Mouse (Mus musculus): ENCODE data around the gene Camta1. TPM values are rescaled to one million over a fixed set of nuclear protein-coding genes. Genes with fewer than 3 reads are reported as not detected.

Gene Camta1
- total RNA-seq, 4 experiments from 2014 or later: 236 to 299 (median 267) TPM

DNA sequence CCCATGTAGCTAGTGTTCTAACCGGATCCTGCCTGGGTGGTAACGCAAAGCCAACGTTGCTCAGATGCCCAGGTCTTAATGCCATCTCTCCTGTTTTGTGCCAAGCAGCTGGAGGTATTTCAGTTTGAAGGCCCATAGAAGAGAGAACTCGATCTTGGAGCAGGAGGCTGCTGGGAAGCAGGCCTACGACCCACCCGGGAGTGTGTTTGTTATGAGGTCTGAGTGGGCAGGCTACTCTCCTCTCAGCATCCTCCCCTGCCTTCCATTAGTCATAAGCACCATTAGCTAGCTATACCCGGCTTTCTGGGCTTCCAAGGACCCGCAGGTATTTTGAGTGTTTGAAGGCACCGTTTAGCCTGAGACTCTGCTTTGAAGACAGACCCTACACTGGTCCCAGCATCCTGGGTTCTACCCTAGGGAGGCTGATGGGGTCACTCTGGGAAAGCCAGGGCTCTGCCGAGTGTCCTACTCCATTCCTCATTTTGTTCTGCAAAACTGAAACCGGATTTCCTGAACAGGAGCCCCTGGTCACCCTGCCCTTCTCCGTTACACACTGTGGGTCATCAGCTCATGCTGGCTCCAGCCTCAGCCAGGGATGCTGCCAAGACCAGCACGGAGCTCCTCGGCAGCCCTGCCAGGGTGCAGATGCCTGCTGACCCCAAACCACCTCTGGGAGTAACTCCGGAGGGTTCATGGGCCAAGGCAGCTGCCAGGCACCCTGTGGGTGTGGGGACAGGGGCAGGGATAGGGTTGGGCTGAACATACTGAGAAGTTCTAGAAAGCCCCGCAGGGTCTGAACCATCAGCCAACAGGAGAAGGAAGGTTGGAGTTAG lies 731.7 kb downstream of the Camta1 start:
- no peak for DNase-seq (ENCODE audit: low spot score in 2 of 2)

DNA sequence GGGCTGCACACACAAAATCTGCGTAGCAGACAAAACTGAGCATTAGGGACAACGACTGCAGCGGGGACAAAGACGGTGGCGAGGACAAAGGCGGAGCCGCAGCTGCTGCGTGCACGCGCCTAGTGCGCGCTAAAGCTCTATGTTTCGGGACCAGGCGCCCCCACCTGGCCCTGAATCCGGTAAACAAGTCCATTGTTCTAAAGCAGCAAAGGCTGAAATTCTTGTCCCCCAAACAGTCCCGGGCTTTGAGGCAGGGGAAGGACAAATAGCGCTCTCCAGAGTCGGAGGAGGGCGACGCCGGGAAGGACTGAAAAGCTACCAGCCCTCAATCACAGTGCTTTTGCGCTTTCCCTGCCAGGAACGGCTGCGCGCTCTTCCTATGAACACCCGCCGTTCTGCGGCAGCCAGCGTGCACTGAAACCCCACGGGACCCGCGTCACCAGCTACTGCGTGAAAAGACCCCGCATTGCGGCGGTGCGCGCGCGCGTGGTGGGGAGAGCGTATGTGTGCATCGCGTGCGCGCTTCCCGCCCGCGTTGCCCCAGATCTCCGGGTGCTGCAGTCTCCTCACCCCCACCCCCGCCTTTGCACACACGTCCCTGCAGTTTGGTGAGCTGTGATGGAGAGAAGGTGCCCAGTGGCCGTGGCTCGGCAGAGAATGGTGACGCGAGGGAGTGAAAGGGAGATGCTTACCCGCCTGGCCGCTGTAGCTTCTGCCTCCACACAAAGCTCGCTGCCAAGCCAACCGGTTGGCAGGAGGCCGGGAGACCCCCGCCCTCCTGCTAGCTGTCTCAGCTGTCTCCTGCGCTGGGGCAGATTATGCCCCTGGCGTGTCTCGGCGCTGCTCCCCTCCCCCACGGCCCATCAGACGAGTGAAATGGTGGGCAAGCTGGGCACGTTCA lies 732.8 kb downstream of the Camta1 start:
- DNase-seq (ENCODE audit: low spot score in 2 of 2): peak; percentile 80 to 86

DNA sequence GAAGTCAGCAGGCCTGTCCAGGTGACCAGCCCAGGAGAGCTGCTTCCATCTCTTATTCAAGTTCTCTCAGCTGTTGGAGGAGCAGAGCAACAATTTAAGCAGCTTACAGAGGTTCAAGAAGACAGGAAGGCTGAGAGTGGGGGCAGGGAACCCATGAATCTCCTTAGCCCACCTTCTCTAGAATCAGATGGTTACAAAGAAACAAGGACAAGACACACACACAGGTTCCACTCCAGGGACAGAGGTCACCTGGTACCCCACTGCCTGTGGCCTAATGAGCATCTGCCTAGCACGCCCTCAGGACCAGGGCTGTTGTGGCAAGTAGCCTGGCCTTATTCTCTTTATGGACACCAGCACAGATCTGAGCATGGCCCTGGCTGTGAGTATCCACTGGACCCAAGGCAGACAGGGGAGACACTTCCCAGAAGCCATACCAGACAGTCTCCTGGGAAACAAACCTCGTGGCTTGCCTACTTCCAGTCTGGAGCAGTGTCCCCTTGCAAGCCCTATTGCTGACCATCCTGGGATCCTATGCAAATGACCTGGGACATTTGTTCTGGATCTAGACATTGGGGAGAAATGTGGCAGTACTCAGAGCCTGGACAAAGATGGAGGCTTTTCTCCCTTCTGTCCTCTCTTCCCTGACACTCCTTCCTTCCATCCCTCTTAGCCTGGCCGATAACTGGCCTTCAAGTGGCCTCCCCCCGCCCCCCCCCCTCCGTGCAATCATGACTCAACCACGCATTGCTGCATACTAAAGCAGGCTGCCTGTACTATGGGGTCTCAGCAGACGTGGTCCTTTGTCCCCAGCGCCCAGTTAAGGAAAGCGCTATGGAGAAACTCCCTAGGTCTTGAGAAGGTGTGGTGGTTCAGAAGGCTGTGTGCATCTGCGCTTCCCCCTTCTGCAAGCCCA lies 733.8 kb downstream of the Camta1 start:
- DNase-seq (ENCODE audit: low spot score in 2 of 2): no peak

DNA sequence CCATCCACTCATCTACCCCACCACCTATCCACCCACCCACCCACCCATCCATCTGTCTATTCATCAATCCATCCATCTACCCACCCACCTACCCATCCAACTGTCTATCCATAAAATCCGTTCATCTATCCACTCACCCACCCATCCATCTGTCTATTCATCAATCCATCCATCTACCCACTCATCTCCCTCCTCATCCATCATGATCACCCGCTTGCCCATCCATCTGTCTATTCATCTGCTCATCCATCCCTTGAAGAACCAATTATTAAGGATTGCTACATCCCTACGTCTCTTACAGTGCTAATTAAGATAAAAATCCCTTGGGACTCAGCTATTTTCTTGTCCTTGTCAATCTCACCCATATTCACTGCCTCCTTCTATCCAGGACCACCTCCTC lies 742.8 kb downstream of the Camta1 start:
- DNase-seq (ENCODE audit: low spot score in 2 of 2): peak in 1 of 2 experiments; percentile 65

DNA sequence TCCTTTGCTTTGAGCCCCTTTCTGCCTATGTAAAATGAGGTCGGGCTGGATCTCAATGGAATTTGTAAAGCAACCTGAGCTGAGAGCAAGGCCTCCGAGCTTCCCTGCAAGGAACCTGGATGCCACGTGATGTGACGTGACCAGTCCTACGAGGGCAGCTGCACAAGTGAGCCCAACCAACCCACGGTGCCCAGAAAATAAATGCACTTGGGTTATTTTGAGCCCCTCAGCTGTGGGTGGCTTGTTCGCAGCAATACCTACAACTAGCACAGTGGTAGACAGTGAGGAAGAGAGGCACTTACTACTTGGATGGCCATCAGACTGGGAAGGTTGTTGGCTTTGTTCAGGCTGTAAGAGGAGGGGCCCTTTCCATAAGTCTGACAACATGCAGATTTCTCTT lies 747.1 kb downstream of the Camta1 start:
- no peak for DNase-seq (ENCODE audit: low spot score in 2 of 2)

DNA sequence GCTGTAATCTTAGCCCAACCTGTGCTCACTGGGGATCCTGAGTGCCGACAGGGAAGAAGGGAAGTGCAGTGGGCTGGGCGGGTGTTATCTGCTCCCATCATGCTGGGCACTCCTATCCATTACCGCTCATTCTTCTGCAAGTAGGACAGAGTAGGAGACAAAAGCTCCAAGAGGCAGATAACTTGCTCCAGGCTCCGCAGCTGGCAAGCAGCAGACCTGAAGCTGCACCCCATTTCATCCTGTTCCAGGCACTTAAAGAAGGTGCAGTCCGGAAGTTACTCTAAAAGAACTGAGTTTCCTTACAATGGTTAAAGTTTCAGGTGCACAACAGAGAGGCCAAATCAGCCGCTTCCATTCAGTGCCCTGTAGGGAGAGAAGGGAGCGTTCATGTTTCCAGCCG lies 750.5 kb downstream of the Camta1 start:
- no peak for DNase-seq (ENCODE audit: low spot score in 2 of 2)

DNA sequence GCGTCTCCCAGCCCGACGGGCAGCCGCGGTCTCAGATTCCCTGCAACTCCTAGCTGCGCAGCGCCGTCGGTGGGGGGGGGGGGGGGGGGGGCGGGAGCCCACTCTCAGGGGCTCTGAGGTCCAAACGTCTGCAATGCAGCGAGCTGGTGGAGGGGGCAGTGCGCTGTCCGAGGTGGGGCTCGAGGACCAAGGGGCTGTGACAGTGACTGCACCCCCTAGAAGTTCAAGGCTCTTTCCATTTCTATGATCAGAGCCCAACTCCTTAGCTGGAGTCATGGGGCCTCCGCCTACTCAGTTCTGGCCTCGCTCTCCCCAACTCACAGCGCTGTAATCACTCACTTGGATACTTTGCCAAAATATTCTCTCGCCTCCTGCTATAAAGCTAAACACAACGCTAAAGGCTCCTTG lies 752.8 kb downstream of the Camta1 start:
- DNase-seq (ENCODE audit: low spot score in 2 of 2): no peak

DNA sequence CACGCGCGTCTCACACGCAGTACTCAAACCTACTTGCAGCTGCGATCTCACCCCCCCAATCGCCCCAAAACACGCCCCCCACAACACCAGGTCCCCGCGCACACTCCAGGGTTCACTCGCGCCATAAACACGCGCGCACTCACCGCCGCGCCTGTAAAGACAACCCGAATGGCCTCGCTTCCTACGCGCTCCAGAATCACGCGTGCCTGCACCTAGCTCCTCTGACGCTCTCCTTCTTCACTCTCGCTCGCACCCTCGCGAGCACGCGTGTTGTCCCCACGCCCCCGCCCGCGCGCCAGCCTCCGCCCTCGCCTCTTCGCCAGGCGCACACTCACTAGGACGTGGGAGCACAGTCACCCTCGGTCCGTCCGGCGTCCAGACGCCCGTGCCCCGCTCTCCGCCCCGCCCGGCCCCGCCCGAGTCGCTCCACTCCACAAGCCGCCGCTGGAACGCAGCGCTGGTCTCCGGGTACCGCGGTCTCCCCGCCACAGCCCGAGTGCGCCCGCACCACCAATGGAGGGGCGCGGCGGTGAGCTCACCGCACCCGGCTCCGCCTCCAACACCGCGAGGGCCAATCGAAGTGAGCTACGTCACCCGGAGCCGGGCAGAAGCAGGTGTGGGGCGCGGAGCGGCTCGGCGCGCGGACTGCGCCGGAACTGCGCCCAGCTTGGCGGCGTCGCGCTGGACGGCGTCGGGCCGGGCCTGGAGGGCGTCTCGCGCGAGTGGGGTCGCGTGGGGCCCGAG lies 753.5 kb downstream of the Camta1 start:
- peak; percentile 81 to 89 for DNase-seq (ENCODE audit: low spot score in 2 of 2)

DNA sequence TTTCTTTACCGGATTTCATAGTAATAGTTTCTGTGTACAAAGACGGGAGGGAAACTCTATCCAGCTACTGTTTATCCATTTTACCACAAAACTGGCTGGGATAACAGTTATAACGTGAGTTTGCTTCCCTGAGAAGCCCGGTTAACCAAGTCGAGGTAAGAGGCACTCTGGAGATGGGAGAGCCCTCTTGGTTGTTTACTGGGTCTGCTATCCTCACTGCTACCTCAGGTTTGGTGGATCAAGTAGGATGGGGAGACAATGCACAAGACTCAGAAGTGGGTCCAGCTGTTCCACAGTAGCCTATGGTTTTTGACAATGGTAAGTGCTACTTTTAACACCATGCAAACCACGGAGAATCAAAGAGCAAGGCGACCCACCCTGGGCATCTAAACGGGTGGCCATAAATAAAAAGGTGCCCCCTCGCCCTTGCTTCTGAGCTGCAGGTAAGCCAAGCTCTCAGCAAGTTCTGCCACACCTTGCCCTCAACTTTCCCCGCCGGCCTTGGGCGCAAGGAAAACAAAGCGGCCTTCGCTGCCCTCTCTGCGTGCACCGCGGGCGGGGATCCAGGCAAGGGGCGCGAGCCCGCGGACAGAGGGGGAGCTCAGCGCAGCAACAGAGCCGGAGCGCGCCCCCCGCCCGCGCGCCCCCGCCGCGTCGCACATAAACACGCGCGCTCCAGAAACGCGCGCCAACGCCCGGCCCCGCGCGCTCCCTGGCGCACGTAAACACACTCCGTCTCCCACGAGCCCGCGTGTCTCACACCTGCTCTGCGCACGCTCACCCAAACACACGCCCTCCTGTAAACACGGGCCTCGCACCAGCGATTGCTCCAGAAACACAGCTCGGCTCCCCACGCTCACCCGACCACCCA lies 754.3 kb downstream of the Camta1 start:
- DNase-seq (ENCODE audit: low spot score in 2 of 2): peak; percentile 52 to 62

DNA sequence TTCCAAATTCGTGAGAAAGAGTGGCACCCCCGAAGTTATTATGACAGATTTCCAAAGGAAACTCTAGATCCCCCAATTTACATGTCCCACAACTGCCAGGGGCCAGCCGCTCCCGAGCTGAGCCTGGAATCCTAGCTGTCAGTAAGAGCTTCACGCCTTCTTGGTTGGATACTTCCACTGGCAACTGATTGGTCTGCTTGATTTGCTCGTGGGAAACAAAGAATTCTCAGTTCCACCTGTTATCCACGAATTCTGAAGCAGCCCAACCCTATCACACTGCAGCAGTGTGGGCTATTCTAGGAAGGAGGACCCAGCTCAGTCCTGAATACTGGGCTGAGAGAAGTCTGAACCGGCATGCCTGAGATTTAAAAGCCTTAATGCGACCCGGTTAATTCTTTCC lies 755.2 kb downstream of the Camta1 start:
- DNase-seq (ENCODE audit: low spot score in 2 of 2): no peak

DNA sequence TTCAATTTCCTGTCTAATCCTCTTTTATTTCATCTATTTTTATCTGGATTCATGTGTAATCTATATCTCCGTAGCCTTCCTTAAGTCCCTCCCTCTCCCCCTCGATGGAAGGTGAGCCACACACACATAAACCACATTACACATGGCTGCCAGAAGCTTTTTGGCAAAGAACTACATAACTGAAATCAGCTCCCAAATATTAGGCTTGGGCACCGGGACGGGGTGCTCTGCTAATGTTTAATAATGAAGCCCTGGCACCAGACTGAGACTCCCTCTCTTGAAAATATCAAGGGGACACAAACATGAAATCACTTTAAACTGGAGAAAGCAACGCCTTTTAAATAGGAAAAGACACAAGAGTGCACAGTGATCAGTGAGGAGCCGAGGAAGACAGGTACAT lies 755.8 kb downstream of the Camta1 start:
- DNase-seq (ENCODE audit: low spot score in 2 of 2): no peak

DNA sequence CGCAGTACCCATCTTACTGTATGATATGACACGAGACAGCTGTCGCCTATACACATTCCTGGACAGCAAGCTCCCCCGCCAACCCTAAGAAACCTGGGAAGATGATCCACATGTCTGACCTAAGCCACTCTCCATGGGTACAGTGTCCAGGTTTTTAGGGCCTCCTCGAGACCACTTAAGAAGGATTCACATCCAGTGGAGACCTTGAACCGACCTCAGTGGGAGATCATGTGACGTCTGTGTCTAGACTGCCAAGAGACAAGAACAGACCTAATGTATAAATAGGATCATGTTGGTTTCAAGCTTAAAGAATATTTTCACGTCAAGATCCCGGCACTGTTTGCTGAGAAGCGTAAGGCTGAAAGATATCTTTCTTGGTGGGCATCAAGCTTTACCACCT lies 757.5 kb downstream of the Camta1 start:
- DNase-seq (ENCODE audit: low spot score in 2 of 2): no peak

DNA sequence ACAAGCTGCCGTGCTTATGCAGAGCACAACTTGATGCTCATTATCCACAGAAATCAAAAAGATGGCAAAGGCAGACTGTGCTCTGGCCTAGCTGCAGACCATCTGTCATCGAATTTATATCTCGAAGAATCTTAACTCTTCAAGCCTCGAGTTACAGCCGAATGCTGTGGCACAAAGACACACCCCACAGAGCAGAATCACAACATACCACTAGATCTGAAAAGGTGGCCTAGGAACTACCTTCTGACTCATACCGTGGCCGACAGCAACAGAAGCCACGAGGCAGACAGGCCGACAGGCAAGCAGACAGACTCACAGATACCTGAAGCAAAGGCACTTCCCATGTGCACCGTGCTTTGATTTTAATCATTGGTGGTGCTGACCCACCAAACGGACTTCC lies 758.0 kb downstream of the Camta1 start:
- DNase-seq (ENCODE audit: low spot score in 2 of 2): peak in 1 of 2 experiments; percentile 66

DNA sequence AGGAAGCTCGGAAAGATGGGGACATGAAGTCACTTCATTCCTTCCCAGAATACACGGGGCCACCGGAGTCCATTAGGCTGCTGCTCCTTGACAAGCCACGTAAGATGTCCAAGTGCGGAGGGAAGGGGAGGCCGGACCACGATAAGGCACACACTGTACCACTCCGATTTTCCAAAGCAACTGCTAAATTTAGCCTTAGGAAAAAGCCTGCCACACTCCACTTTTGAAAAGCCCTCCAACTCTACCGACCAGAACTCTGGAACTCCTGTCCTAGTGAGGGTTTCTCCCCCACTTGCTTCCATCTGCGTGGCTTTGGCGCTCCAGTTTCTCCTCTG lies 764.6 kb downstream of the Camta1 start:
- DNase-seq (ENCODE audit: low spot score in 2 of 2): no peak

DNA sequence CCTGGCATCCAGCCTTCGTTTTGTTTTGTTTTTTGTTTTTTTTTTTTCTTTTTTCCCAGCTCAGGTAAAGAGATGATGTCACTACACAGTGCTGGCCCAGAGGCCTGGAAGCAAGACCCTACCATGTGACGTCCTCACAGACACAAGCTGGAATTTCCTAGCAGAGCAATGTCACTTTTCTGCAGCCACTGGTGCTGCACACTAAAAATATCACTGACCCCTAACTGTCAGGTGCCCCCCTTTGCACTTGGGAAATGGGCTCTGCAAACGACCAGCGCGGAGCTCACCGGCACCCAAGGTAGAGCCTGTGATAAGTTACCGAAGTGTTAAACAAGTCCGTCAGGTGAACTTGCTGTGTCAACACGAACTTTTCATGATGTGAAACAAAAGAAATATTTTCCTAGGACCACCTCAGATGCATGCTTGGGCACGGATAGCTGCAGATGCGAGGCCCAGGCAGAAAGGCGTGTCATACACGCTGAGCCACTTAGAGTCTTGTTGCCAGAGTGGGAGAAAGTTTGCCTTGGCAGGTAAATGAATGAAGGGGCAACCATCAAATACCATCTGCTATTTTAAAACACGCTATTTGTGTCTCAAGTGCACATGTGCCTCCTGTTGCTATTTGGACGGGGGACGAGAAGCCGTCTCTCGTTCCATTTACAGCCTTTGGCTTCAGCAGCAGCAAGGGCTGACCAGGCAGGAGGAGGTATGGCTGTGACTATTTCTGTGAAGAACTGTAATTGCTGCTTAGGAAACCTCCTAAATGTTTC lies 765.2 kb downstream of the Camta1 start:
- DNase-seq (ENCODE audit: low spot score in 2 of 2): no peak

DNA sequence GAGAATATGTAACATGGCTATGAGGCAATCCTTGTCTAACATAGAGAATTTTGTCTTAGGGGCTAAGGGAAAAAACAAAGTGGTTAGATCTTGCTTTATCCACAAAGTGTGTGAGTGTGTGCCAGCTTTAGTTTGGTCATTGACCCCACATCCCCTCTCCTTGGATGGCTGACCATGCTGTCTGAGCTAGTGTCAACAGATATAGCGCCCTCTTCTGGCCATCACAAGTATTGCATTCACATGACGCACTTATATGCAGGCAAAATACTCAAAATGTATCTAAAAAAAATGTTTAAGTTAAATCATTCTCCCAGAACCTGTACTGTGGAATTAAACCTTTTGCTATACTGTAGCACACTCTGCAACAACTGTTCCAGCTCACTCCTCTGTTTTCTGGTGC lies 766.5 kb downstream of the Camta1 start:
- DNase-seq (ENCODE audit: low spot score in 2 of 2): no peak

DNA sequence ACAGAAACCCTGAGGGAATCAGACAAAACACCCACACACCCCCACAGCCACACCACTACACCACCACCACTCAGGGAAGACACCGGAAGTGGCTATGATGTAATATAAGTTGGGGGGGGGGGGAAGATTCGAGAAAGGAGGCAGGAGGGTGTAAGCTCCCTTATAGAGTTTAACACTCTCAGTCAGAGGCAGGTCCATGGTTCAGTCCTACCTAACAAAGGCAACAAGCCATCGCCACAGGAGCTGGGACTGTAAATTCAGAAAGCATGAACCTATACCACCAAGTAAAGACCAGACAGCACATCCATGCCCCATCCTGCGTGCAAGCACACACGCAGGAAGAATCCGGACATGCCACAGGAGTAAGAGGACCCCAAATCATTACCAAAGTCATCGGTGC lies 772.4 kb downstream of the Camta1 start, which contains the start of gene Gm13090:
TSS of gene Gm13090 (plus strand) at position 301 of the 400 bp plus-strand sequence.
- DNase-seq (ENCODE audit: low spot score in 2 of 2): no peak

DNA sequence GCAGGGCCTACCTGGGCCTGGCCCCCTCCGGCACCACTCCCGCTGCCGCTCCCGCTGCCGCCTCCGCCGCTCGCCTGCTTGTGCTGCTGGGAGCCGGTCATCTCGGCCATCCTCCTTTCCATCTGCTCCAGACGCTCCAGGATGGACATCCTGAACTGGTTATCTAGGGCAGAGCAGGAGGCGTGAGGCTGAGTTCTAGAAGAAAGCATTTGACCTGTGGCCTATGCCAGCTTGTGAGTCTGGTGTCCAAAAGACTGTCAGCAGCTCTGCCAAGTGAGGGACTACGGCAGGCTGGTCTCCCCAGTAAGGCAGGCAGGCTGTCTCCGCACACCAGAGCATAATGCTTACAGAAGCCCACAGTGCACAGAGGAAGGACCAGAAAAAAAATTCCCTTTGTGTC lies 772.9 kb downstream of the Camta1 start:
- DNase-seq (ENCODE audit: low spot score in 2 of 2): no peak

DNA sequence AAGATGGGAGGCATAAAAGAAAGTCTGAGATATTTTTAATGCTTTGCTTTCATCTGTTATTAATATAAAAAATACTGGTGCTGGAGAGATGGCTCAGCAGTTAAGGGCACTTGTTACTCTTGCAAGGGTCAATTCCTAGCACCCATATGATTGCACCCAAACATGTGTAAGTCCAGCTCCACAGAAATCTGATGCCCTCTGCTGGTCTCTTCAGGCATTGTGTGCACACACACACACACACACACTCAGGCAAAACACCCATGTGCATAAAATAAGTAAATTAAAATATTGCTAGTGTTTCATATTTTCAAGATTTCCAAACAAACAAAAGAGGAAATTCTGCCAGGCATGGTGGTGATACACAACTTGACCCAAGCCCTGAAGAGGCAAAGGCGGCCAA lies 774.3 kb downstream of the Camta1 start:
- no peak for DNase-seq (ENCODE audit: low spot score in 2 of 2)
